Mouse (Mus musculus) heart, adult 2 months (tissue): Measurements from ENCODE around the gene Crtac1. TPM values are rescaled to one million over a fixed set of nuclear protein-coding genes. Genes with fewer than 3 reads are reported as not detected.

Experiments
- DNase-seq, 2 experiments: peaks; one replicate each; pipeline ENCODE4 v3.0.0; 2021
- H3K27ac ChIP-seq: fragments of 200-600 bp; 2 replicates; pipeline ENCODE4 v1.8.1; 2022
- H3K27me3 ChIP-seq: fragments of 200-500 bp; 2 replicates; pipeline ENCODE4 v1.6.1; 2012; ENCODE audit warnings: mild to moderate bottlenecking, low read length, inconsistent platforms, mixed read lengths; ENCODE audit not compliant: control insufficient read depth, insufficient read depth
- H3K36me3 ChIP-seq: fragments of 200-500 bp; 2 replicates; pipeline ENCODE4 v1.6.1; 2012; ENCODE audit warnings: low read length, inconsistent platforms; ENCODE audit not compliant: control insufficient read depth, insufficient read depth
- H3K4me1 ChIP-seq: fragments of 200-500 bp; 2 replicates; pipeline ENCODE4 v1.6.1; 2011; ENCODE audit warnings: low read length; ENCODE audit not compliant: control insufficient read depth, insufficient read depth
- H3K4me3 ChIP-seq: fragments of 200-600 bp; 2 replicates; pipeline ENCODE4 v1.8.1; 2022
- H3K79me2 ChIP-seq: fragments of 200-500 bp; replicated peaks from 2 replicates; pipeline ENCODE4 v1.6.1; 2012; ENCODE audit warnings: mild to moderate bottlenecking, inconsistent platforms, low read length, moderate library complexity, mixed read lengths; ENCODE audit not compliant: control insufficient read depth, insufficient read depth
- H3K9ac ChIP-seq: fragments of 200-500 bp; 2 replicates; pipeline ENCODE4 v1.6.1; 2012; ENCODE audit warnings: low read depth, mild to moderate bottlenecking, control low read depth, inconsistent platforms, low read length, mixed read lengths
- CTCF ChIP-seq: fragments of 200-600 bp; IDR thresholded peaks from 2 replicates; pipeline ENCODE4 v1.8.1; 2022; ENCODE audit warnings: antibody characterized with exemption, mild to moderate bottlenecking, moderate library complexity
- EP300 ChIP-seq: fragments of 200-500 bp; IDR thresholded peaks from 2 replicates; pipeline ENCODE4 v1.6.1; 2011; ENCODE audit warnings: low read depth, low read length, control low read depth; ENCODE audit not compliant: insufficient read depth
- POLR2A ChIP-seq: fragments of 200-500 bp; IDR thresholded peaks from 2 replicates; pipeline ENCODE4 v1.6.1; 2011; ENCODE audit warnings: mild to moderate bottlenecking, low read depth, low read length, control low read depth; ENCODE audit not compliant: insufficient read depth
- WGBS: fragments of 180-500 bp; shearing (Covaris S2); methylation state at CpG from one replicate; pipeline ENCODE4 v1.1.7; 2018; 5-methylcytosine and 5-hydroxymethylcytosine counted together
- intact Hi-C: fragments of 180-260 bp; cut with DNase I; formaldehyde crosslinking; loops from one replicate; pipeline ENCODE4 v1.15.1; 2025
- polyA plus RNA-seq: library from polyadenylated mRNA; depleted of rRNA; stranded (reverse); fragments of >200 nt; gene quantifications from 2 replicates; pipeline ENCODE4 v1.2.3, GENCODE M21; 2012
- total RNA-seq, 2 experiments: library from RNA; stranded (reverse); gene quantifications; 2 replicates each; pipeline ENCODE4 v1.2.3; 2021

The Crtac1 gene
- total and polyA plus RNA-seq, 3 experiments, result not detected

DNA sequence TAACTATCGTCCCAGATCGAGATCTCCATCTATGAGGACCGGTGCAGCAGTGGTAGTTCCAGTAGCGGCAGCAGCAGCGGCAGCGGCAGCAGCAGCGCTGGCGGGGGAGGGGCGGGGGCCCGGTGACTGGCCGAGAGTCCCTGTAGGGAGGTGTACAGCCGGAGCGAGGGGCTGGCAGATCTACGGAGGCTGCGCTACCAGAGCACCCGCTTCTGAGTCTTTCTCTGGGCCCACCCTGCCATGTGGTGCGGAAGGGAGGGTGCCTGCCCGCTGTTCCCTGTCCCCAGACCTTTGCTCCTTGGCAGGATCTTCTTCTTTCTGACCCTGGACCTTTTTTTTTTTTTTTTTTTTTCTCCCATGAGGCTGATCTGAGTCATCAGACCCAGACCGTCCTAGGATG lies 163.2 kb downstream of the Crtac1 start:
- Histone ChIP-seq H3K79me2 (no peaks in the 10 kb centered on the region), H3K27ac (no peak overlapping the region), H3K9ac (no peak overlapping the region), H3K4me1 (peaks cover 2% of the 10 kb centered on the region; the same call in 1 of the 2 replicates), H3K4me3 (no peak overlapping the region; the same call in 1 of the 2 replicates), H3K27me3 (no peaks in the 10 kb centered on the region), H3K36me3 (no peaks in the 10 kb centered on the region)
- WGBS, result 9% methylated on average over 19 of the region's 19 CpGs
- DNase-seq, result peak in 1 of 2 experiments; percentile 35
- TF ChIP-seq CTCF, result no peak
- intact Hi-C loops, result no loop called here

GRCm38 (mm10) chr19:42263524-42263923 lies 168.1 kb downstream of the Crtac1 start:
- TF ChIP-seq CTCF (no peak), EP300 (no peak), POLR2A (no peak)
- H3K4me3 ChIP-seq, result no peak overlapping the region
- H3K27ac ChIP-seq, result no peak overlapping the region
- H3K79me2 ChIP-seq, result no peaks in the 10 kb centered on the region
- no peaks in the 10 kb centered on the region for H3K4me1 ChIP-seq
- H3K36me3 ChIP-seq, result no peaks in the 10 kb centered on the region
- no peaks in the 10 kb centered on the region for H3K27me3 ChIP-seq
- intact Hi-C loops, result no loop called here
- no peak for DNase-seq
- WGBS, result 53% methylated on average over 3 of the region's 3 CpGs
- H3K9ac ChIP-seq, result no peak overlapping the region

GRCm38 (mm10) chr19:42260486-42260885 lies 171.1 kb downstream of the Crtac1 start:
- Histone ChIP-seq H3K4me1 (no peaks in the 10 kb centered on the region), H3K79me2 (no peaks in the 10 kb centered on the region), H3K27ac (no peak overlapping the region), H3K36me3 (no peaks in the 10 kb centered on the region), H3K9ac (no peak overlapping the region), H3K27me3 (no peaks in the 10 kb centered on the region), H3K4me3 (no peak overlapping the region)
- TF ChIP-seq CTCF, result no peak
- TF ChIP-seq POLR2A, result no peak
- no peak for TF ChIP-seq EP300
- WGBS, result 66% methylated on average over 8 of the region's 8 CpGs
- intact Hi-C loops, result no loop called here
- DNase-seq, result no peak

DNA sequence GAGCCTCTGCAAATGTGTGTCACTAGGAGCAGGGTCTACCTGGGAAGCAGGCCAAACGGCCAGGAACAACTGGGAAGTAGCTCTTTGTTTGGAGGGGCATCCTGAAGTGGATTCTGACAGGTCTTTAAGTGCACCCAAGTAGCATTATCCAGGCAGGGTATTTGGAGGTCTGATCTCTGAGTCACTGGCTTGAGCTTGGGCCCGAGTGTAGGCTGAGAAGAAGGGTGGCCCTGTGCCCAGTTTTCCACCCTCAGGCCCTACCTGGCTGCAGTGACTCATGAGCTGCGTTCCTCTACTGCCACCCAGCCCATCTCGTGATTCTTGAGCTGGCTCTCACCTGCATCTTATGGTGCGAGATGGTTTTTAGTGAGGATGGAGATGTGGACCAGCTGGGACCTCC lies 173.0 kb downstream of the Crtac1 start:
- no peak overlapping the region for H3K9ac ChIP-seq
- H3K4me3 ChIP-seq, result no peak overlapping the region
- no peaks in the 10 kb centered on the region for H3K36me3 ChIP-seq
- DNase-seq, result no peak
- intact Hi-C loops, result no loop called here
- H3K79me2 ChIP-seq, result no peaks in the 10 kb centered on the region
- no peak overlapping the region for H3K27ac ChIP-seq
- WGBS, result 51% methylated on average over 5 of the region's 5 CpGs
- TF ChIP-seq EP300, result no peak
- TF ChIP-seq POLR2A, result no peak
- TF ChIP-seq CTCF, result no peak
- no peaks in the 10 kb centered on the region for H3K4me1 ChIP-seq
- H3K27me3 ChIP-seq, result peaks cover 1% of the 10 kb centered on the region; the same call in 1 of the 2 replicates

DNA sequence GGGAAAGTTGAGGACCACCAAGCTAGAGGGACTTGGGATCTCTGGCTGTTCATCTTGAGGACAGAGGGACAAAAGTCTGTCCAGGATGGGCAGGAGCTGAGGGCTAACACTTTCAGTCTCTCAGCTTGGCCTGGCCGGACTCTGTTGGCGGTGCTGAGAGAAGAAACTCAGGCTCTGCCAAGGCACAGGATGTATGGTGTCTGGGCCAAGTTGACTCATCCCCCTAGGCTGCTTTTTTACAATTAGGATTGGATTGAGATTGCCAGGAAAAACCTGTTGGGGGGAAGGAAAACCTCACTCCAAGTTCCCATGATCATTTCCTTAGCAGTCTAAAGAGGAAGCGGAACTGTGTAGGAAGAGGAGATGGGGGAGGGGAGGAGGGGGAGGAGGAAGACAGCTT lies 173.6 kb downstream of the Crtac1 start:
- Histone ChIP-seq H3K27me3 (peaks cover 1% of the 10 kb centered on the region; the same call in 1 of the 2 replicates), H3K9ac (no peak overlapping the region), H3K4me1 (no peaks in the 10 kb centered on the region), H3K27ac (no peak overlapping the region), H3K4me3 (no peak overlapping the region), H3K36me3 (no peaks in the 10 kb centered on the region), H3K79me2 (no peaks in the 10 kb centered on the region)
- intact Hi-C loops, result no loop called here
- 39% methylated on average over 3 of the region's 3 CpGs for WGBS
- TF ChIP-seq CTCF (no peak), POLR2A (no peak), EP300 (no peak)
- no peak for DNase-seq

- DNase-seq, result no peak
- H3K27ac ChIP-seq, result no peak overlapping the region
- no peaks in the 10 kb centered on the region for H3K36me3 ChIP-seq
- H3K9ac ChIP-seq, result no peak overlapping the region
- H3K4me3 ChIP-seq, result no peak overlapping the region
- no peaks in the 10 kb centered on the region for H3K79me2 ChIP-seq
- intact Hi-C loops, result no loop called here
- peaks cover 1% of the 10 kb centered on the region; the same call in 1 of the 2 replicates for H3K27me3 ChIP-seq
- TF ChIP-seq CTCF (no peak), EP300 (no peak), POLR2A (no peak)
- 84% methylated on average over 12 of the region's 12 CpGs for WGBS
- no peaks in the 10 kb centered on the region for H3K4me1 ChIP-seq
These were observed 174.3 kb downstream of the Crtac1 start for GRCm38 (mm10) chr19:42257241-42257635.
